In genomic region chr11:118744782-118745181, GRCm38 (mm10) we compare ENCODE assay signal across 8 mouse cellular contexts.
DNase-seq lines count a peak whose midpoint lies in the region; ATAC-seq and TF ChIP-seq lines count a peak whose summit lies in the region.

No protein-coding gene starts in this region.

- no peaks in the 10 kb centered on the region for H3K9me3 ChIP-seq in ES-E14 (ENCODE audit: control insufficient read depth, insufficient read depth, low read depth, low read length)
- H3K9me3 ChIP-seq in hindbrain, postnatal 0 days (ENCODE audit: low read length), result no peaks in the 10 kb centered on the region
- H3K9me3 ChIP-seq in limb, embryonic 13.5 days, result no peaks in the 10 kb centered on the region

- H3K4me3 ChIP-seq in ES-E14 (ENCODE audit: insufficient read depth in 1 of 2, low read depth in 1 of 2, low read length in 2 of 2, poor library complexity in 1 of 2, severe bottlenecking in 1 of 2), result no peak overlapping the region; a peak in 1 of 4 replicates
- peak overlapping the region; percentile 59 for H3K4me3 ChIP-seq in gastrocnemius, adult 2 months
- 0 out of 2 replicates have a peak overlapping the region, but pooled peaks have one; percentile 4 for H3K4me3 ChIP-seq in hindbrain, postnatal 0 days (ENCODE audit: low read length)
- peak overlapping the region; percentile 25 for H3K4me3 ChIP-seq in limb, embryonic 13.5 days
- H3K4me3 ChIP-seq in myocyte, result no peak overlapping the region

- TF ChIP-seq CTCF in gastrocnemius, adult 2 months (IDR thresholded peaks at IDR 0.05), result no peak
- no peak for TF ChIP-seq CTCF in hindbrain, postnatal 0 days (IDR thresholded peaks at IDR 0.05; ENCODE audit: low read depth)

- peaks cover 0 to 6% of the 10 kb centered on the region in 2 experiments; a peak in 1 of 4 replicates for H3K4me1 ChIP-seq in ES-E14 (ENCODE audit: control insufficient read depth in 2 of 2, insufficient read depth in 2 of 2, low read length in 2 of 2, poor library complexity in 1 of 2)
- H3K4me1 ChIP-seq in hindbrain, postnatal 0 days (ENCODE audit: insufficient read depth, low read length), result peaks cover 29% of the 10 kb centered on the region
- peaks cover 19% of the 10 kb centered on the region for H3K4me1 ChIP-seq in limb, embryonic 13.5 days

- ATAC-seq in hindbrain, postnatal 0 days, result peak; percentile 42; the same call in 1 of the 2 replicates
- ATAC-seq in limb, embryonic 13.5 days (ENCODE audit: low FRiP score, low read depth), result 0 out of 2 replicates have a peak, but pooled peaks have one; percentile 43

- no peak overlapping the region for H3K27ac ChIP-seq in ES-E14 (ENCODE audit: insufficient read depth, low read depth, low read length, poor library complexity, severe bottlenecking)
- H3K27ac ChIP-seq in gastrocnemius, adult 2 months, result no peak overlapping the region
- H3K27ac ChIP-seq in hindbrain, postnatal 0 days, result 0 out of 2 replicates have a peak overlapping the region, but pooled peaks have one; percentile 16
- no peak overlapping the region for H3K27ac ChIP-seq in limb, embryonic 13.5 days

- DNase-seq in ES-E14 (ENCODE audit: low read depth, low spot score), result peak; percentile 69
- peak; percentile 72 for DNase-seq in adrenal gland, postnatal 14 days
- DNase-seq in gastrocnemius, adult 2 months, result peak; percentile 66
- peak; percentile 79 for DNase-seq in hindbrain, postnatal 0 days (ENCODE audit: low spot score)
- peak; percentile 17 for DNase-seq in yolk sac, embryonic 10.5 days (ENCODE audit: low spot score)
- no peak for DNase-seq in thymus, postnatal 4 days

- H3K79me2 ChIP-seq in myocyte (ENCODE audit: control insufficient read depth, insufficient read depth), result no peaks in the 10 kb centered on the region

- WGBS in hindbrain, postnatal 0 days, result 7% methylated on average over 15 of the region's 15 CpGs
- under 1% methylated on average over 15 of the region's 15 CpGs for WGBS in limb, embryonic 13.5 days

- TF ChIP-seq POLR2A in myocyte (IDR thresholded peaks at IDR 0.05; ENCODE audit: insufficient read length, low read depth), result no peak

- H3K9ac ChIP-seq in ES-E14 (ENCODE audit: insufficient read depth, low read depth, low read length, poor library complexity, severe bottlenecking), result no peak overlapping the region
- H3K9ac ChIP-seq in hindbrain, postnatal 0 days (replicated peaks; ENCODE audit: low read length), result no peak overlapping the region
- no peak overlapping the region for H3K9ac ChIP-seq in limb, embryonic 13.5 days

- in situ Hi-C loops in ES-E14 (cut with MboI; ENCODE audit: low sequenced_read_pairs in 2 of 2, unreplicated experiment in 2 of 2), result no loop called here

- H3K27me3 ChIP-seq in hindbrain, postnatal 0 days (ENCODE audit: insufficient read depth, low read length), result no peaks in the 10 kb centered on the region
- peaks cover 58% of the 10 kb centered on the region for H3K27me3 ChIP-seq in limb, embryonic 13.5 days
- peaks cover 45% of the 10 kb centered on the region for H3K27me3 ChIP-seq in myocyte (ENCODE audit: control insufficient read depth, insufficient read depth, insufficient read length)

- H3K4me2 ChIP-seq in hindbrain, postnatal 0 days (ENCODE audit: low read depth, low read length), result peak overlapping the region; percentile 41
- peak overlapping the region; percentile 55 for H3K4me2 ChIP-seq in limb, embryonic 13.5 days (replicated peaks)
- peak overlapping the region; percentile 55 for H3K4me2 ChIP-seq in myocyte (ENCODE audit: low read depth)

- H3ac ChIP-seq in myocyte (ENCODE audit: control insufficient read depth, insufficient read length), result no peak overlapping the region

- H3K36me3 ChIP-seq in ES-E14 (ENCODE audit: control insufficient read depth, insufficient read depth, low read length, poor library complexity, severe bottlenecking) (no peaks in the 10 kb centered on the region), myocyte (ENCODE audit: control insufficient read depth, insufficient read depth) (no peaks in the 10 kb centered on the region)
- H3K36me3 ChIP-seq in hindbrain, postnatal 0 days (ENCODE audit: insufficient read depth, low read length), result no peaks in the 10 kb centered on the region
- no peaks in the 10 kb centered on the region for H3K36me3 ChIP-seq in limb, embryonic 13.5 days

- intact Hi-C loops in gastrocnemius, adult 2 months (cut with DNase I), result loop anchor here (5.0 to 10.0 kb wide), 2 partner anchors 230 to 237 kb away; no protein-coding TSS in a partner anchor

TF ChIP-seq in ES-E14, 5 proteins besides CTCF, POLR2A, EP300 and RAD21:
- TF ChIP-seq CHD2 (IDR thresholded peaks at IDR 0.05; ENCODE audit: low read depth, low read length) (no peak), HCFC1 (IDR thresholded peaks at IDR 0.05; ENCODE audit: borderline replicate concordance, insufficient read depth, low read length) (no peak), ZC3H11A (IDR thresholded peaks at IDR 0.05; ENCODE audit: borderline replicate concordance, low read depth, low read length) (no peak), ZNF384 (IDR thresholded peaks at IDR 0.05; ENCODE audit: low read depth, low read length) (no peak), MAFK (IDR thresholded peaks at IDR 0.05; ENCODE audit: insufficient read depth, low read depth, low read length) (no peak)

TF ChIP-seq in myocyte, 11 proteins besides CTCF, POLR2A, EP300 and RAD21:
- TF ChIP-seq SRF (IDR thresholded peaks at IDR 0.05; ENCODE audit: control insufficient read depth, insufficient read length, low read depth), result no peak
- no peak for TF ChIP-seq POLR2AphosphoS2 (IDR thresholded peaks at IDR 0.05; ENCODE audit: insufficient read length, low read depth)
- TF ChIP-seq E2F4 (IDR thresholded peaks at IDR 0.05; ENCODE audit: insufficient read depth), result no peak
- TF ChIP-seq CEBPB (IDR thresholded peaks at IDR 0.05; ENCODE audit: insufficient read depth, poor library complexity, severe bottlenecking), result no peak
- no peak for TF ChIP-seq MYOG (IDR thresholded peaks at IDR 0.05; ENCODE audit: control insufficient read depth in 1 of 3, insufficient read depth in 1 of 3, insufficient read length in 2 of 3, low read depth in 2 of 3)
- no peak for TF ChIP-seq MAX (IDR thresholded peaks at IDR 0.05; ENCODE audit: low read depth)
- no peak for TF ChIP-seq TCF12 (IDR thresholded peaks at IDR 0.05; ENCODE audit: insufficient read depth, poor library complexity, severe bottlenecking)
- no peak for TF ChIP-seq MYOD1 (IDR thresholded peaks at IDR 0.05; ENCODE audit: control insufficient read depth in 1 of 3, insufficient read length in 2 of 3, low read depth in 2 of 3)
- no peak for TF ChIP-seq REST (IDR thresholded peaks at IDR 0.05; ENCODE audit: insufficient read depth, insufficient read length)
- TF ChIP-seq TCF3 (IDR thresholded peaks at IDR 0.05; ENCODE audit: insufficient read length, low read depth), result no peak
- no peak for TF ChIP-seq USF1 (IDR thresholded peaks at IDR 0.05; ENCODE audit: low read depth)

Comparison
In these comparisons a context has a peak if more than half of its experiments do, and no peak if none do; other contexts are left out.
1. H3K4me3 ChIP-seq: peak in gastrocnemius, adult 2 months (single experiment), hindbrain, postnatal 0 days (single experiment) and limb, embryonic 13.5 days (single experiment); none in ES-E14 (0 of 2) and myocyte (single experiment).
2. Peak in every context shown above with its lines, with median percentiles within 50 percentile points of each other: H3K4me2 ChIP-seq.